Mouse (Mus musculus) central nervous system, embryonic 18 days (tissue): ENCODE measurements around the gene Ccdc120. TPM values are rescaled to one million over a fixed set of nuclear protein-coding genes. Genes with fewer than 3 reads are reported as not detected.

ENCODE experiments used
- polyA plus RNA-seq: library from polyadenylated mRNA; depleted of rRNA; stranded (reverse); fragments of >200 nt; gene quantifications from 2 replicates; pipeline ENCODE4 v1.2.3, GENCODE M21; 2012; rRNA removed

Gene Ccdc120
- 75.3 and 82.4 TPM in 2 replicates for polyA plus RNA-seq

GRCm38 (mm10) chrX:7750432-7751116 is at the start of gene Ccdc120:
Gene Ccdc120, minus strand, starts transcription at chrX:7750905.

DNA sequence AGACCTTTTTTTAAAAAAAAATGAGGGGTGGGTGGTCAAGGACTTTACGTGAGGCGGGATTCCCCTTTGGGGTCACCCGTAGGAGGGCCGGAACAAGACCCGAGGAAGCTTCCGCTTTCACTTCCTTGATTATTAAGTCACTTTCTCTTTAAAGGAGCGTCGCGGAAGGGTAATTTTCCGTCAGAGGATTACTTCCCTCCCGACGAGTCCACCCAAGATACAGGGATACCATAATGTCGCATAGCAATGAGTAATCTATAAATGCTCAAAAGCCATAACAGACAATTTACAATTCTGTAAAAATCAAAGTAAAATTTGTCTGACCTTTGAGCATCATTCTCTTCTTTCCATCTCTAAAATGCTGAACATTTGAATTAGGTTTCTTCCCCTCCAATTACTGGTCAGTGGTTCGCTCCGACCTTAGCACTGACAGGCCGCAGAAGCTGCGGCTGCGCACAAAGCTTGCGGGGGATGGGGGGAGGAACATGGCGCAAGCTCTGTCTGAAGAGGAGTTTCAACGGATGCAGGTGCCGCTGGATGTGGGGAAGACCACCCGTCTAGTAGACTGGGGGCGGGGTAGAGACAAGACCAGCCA is 38.9 kb upstream of the Ccdc120 start, which contains the start of gene Gripap1:
Gene Gripap1 (plus strand): TSS at position 224 of the 595 bp plus-strand sequence.

DNA sequence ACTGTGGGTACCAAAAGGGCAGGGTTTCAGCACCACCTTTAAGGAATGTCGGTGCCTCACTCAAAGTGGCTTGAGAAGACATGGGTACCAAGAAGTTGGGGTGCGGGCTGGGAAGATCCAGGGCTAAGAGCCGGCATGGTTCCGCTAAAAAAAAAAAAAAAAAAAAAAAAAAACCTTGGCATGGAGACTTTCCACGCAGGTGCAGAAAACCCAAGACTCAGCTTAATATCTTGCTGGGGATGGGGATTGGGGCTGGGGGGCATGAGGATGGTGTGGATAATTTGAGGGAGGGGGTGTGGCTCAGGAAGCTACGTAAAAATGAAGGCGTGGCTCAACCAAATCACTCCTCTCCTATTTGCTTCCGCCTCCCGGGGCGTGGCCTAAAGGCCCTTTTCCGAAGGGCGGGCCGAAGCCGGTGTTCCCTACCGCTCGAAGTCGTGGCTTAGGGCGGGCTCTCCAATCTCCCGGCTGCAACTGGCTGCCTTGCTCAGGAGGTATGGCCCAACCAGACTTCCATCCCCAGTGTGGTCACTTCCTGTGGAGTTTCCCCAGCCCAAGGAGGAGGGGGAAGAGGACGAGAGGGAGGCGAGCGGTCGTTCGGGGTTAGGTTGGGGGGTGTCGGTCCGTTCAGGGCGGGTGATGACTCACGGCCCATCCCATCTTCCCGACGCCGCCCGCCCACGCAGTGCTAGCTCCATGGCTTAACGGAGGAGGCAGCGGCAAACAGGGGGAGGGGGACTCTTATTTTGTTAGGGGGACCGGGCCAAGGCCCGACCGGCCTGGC is 11.6 kb upstream of the Ccdc120 start, which contains the start of gene Tfe3:
Gene Tfe3 (plus strand): TSS at position 424 of the 784 bp plus-strand sequence.

DNA sequence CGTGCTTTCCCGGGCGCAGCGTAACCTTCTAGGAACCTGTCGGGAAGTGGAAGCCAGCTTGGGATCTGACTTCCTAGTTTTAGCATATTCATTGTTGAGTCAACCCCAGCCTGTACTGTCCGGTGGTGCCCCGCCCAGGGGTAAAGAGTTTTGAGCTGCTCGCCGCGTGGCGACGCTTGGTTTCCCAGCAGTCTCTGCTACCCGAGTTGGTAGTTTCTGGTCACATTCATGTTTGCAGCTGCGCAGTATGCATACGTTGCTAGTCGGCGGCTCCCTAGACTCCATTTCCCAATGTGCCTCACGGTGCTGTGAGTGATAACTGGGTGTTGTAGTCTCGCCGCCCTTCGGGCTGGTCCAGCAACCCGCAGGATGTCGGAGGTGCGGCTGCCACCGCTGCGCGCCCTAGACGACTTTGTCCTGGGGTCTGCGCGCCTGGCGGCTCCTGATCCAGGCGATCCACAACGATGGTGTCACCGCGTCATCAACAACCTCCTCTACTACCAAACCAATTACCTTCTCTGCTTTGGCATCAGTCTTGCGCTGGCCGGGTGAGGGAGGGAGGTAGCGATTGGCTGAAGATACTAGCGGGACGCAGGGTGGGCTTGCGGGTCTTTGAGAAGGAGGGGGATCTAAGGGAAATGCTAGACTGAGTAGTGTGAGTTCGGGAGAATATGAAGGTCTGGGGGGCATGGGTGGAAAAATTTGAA is 22.3 kb downstream of the Ccdc120 start, which contains the start of gene Praf2:
Gene Praf2 (plus strand): TSS at position 225 of the 707 bp plus-strand sequence.

GRCm38 (mm10) chrX:7721514-7722281 is 29.0 kb downstream of the Ccdc120 start, which contains the start of gene Gm45208:
Gene Gm45208, plus strand, starts transcription at chrX:7722245.

GRCm38 (mm10) chrX:7714135-7714899 is 36.4 kb downstream of the Ccdc120 start, which contains the start of gene Wdr45:
Gene Wdr45, plus strand, starts transcription at chrX:7714333.

DNA sequence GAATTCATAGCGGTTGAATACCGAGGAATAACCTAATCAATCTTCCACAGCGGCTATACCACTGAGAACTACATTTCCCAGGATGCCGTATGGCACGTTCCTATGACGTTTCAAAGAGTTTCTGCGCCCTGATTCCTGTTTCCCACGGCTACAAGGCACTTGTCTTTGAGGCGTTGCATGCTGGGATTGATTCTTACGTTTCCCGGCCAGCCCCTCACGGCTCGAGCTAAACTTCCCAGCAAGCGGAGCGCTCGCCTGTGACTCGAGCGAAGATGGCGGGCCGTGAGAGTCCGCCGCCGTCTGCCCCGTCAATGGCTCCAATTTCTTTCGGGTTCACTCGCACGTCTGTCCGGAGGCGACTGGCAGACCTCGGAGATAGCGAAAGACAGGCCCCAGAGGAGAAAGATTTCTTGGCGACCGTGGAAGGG is 53.7 kb downstream of the Ccdc120 start, which contains the start of gene Gpkow:
Gene Gpkow (plus strand): TSS at position 178 of the 428 bp plus-strand sequence.

Other genes starting within 250 kb of the Ccdc120 start
- gene Foxp3, start 177.3 kb downstream of the Ccdc120 start, polyA plus RNA-seq = 0.03 and 0.13 TPM in 2 replicates
- 10.0 and 10.6 TPM in 2 replicates for gene Ppp1r3f, start 176.6 kb downstream of the Ccdc120 start, polyA plus RNA-seq
- 30.5 and 31.7 TPM in 2 replicates for gene Ccdc22, start 145.4 kb downstream of the Ccdc120 start, polyA plus RNA-seq
- 0.22 and 0.35 TPM in 2 replicates for gene Cacna1f, start 143.8 kb downstream of the Ccdc120 start, polyA plus RNA-seq
- 300 and 326 TPM in 2 replicates for gene Syp, start 112.4 kb downstream of the Ccdc120 start, polyA plus RNA-seq
- 2.3 and 2.6 TPM in 2 replicates for gene Prickle3, start 93.6 kb downstream of the Ccdc120 start, polyA plus RNA-seq
- 32.6 and 38.3 TPM in 2 replicates for gene Plp2, start 79.5 kb downstream of the Ccdc120 start, polyA plus RNA-seq
- 0.31 and 0.51 TPM in 2 replicates for gene Magix, start 69.7 kb downstream of the Ccdc120 start, polyA plus RNA-seq
- gene Gpkow, start 53.8 kb downstream of the Ccdc120 start, polyA plus RNA-seq = 30.8 and 32.1 TPM in 2 replicates
- 43.1 and 49.2 TPM in 2 replicates for gene Wdr45, start 36.6 kb downstream of the Ccdc120 start, polyA plus RNA-seq
- 0.35 and 0.49 TPM in 2 replicates for gene Gm45208, start 28.7 kb downstream of the Ccdc120 start, polyA plus RNA-seq
- 110 and 112 TPM in 2 replicates for gene Praf2, start 22.5 kb downstream of the Ccdc120 start, polyA plus RNA-seq
- gene Tfe3, start 11.7 kb upstream of the Ccdc120 start, polyA plus RNA-seq = 10.8 and 12.2 TPM in 2 replicates
- gene Gripap1, start 38.9 kb upstream of the Ccdc120 start, polyA plus RNA-seq = 82.2 and 88.5 TPM in 2 replicates
- 5.8 and 6.5 TPM in 2 replicates for gene Kcnd1, start 71.4 kb upstream of the Ccdc120 start, polyA plus RNA-seq
- gene Otud5, start 90.5 kb upstream of the Ccdc120 start, polyA plus RNA-seq = 37.3 and 40.7 TPM in 2 replicates
- gene Pim2, start 127.4 kb upstream of the Ccdc120 start, polyA plus RNA-seq = 23.3 and 24.1 TPM in 2 replicates
- 49.2 and 53.2 TPM in 2 replicates for gene Slc35a2, start 133.1 kb upstream of the Ccdc120 start, polyA plus RNA-seq
- gene Pqbp1, start 148.4 kb upstream of the Ccdc120 start, polyA plus RNA-seq = 198 and 220 TPM in 2 replicates
- 41.4 and 42.9 TPM in 2 replicates for gene Timm17b, start 148.5 kb upstream of the Ccdc120 start, polyA plus RNA-seq
- gene Gm10491, start 156.9 kb upstream of the Ccdc120 start, polyA plus RNA-seq = not detected in 2 replicates
- gene Gm10490, start 158.6 kb upstream of the Ccdc120 start, polyA plus RNA-seq = not detected in 2 replicates
- 122 and 133 TPM in 2 replicates for gene Pcsk1n, start 168.9 kb upstream of the Ccdc120 start, polyA plus RNA-seq
- gene Eras, start 177.7 kb upstream of the Ccdc120 start, polyA plus RNA-seq = 0.07 and 0.17 TPM in 2 replicates
- 114 and 115 TPM in 2 replicates for gene Hdac6, start 197.0 kb upstream of the Ccdc120 start, polyA plus RNA-seq
- 0.04 TPM in 2 replicates for gene Gata1, start 227.2 kb upstream of the Ccdc120 start, polyA plus RNA-seq